Mouse (Mus musculus): Measurements from ENCODE around the gene Tulp1.

DNA sequence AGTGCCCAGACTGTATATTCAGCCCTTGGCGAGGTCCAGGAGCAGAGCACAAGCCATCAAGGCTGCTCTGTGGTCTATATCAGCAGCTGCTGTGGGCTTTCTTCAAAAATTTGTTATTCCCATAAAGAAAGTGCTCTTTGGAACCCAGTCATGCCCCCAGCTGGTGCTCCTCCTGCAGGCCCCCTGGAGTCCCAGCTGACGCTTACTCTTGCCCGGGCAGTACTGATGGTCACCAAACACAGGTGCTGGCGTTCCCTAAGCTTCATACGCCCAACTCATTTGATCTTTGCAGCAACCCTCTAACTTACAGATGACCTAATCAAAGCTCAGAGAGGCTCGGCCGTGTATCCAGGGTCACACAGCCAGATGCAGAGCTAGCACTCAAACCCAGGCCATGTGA, 27.5 kb downstream of the Tulp1 start:
- no peak for TF ChIP-seq POLR2A (IDR thresholded peaks at IDR 0.05; ENCODE audit: low read depth, low read length)
- no peak for TF ChIP-seq CTCF (IDR thresholded peaks at IDR 0.05; ENCODE audit: borderline replicate concordance, insufficient read depth, low read length)

Measured in embryonic fibroblast, embryonic 13.5 days (primary cell).